Mouse (Mus musculus) heart, adult 11 months (tissue): ENCODE results near the gene Aff4.
"Not testable (repeated sequence)": the region's sequence is repeated elsewhere in the genome, so short reads cannot be mapped to it uniquely, and the experiment has no call there.

ENCODE experiments used
- DNase-seq: peaks from one replicate; pipeline ENCODE4 v3.0.0; 2022

Gene Aff4

DNA sequence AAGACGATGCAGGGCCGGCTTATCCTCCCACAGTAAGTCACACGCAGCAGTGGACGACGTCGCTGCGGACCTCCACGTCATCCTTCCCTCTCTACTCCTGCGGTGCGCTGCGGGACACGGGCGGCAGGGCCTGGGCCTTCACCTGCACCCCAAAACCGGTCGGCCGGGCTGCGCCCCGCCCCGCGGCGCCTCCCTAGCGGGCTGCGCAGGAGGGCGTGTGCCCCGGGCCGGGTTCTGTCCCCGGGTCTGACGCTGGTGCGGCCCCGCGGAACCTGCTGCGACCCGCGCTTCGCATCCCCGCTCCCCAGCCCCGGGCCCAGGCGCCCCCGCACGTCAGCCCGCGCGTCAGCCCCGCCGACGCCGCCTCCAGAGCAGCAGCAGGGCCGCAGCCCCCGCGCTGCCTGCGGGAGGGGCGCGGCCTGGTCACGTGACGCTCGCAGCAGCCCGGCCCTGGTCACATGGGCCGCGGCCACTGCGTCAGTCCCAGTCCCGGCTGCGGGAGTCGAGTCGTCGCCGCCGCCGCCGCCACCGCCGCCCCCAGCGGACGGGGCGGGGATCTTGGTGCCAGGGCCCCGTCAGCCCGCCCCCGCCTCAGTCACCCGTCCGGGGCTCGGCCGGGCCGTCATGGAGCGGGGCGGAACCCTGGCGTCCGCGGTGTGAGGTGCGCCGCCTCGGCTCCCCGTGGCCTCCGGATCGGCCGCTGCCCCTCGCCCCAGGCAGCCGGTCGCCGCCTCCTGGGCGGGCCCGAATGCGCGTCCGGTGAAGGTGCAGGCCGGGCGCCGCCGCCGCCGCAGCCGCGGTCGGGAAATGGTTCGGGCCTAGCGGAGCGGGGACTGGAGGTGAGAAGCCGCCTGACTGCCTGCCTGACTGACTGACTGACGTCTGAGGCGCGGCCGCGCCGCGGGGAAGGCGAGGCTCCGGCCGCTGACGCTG, at the start of gene Aff4:
Gene Aff4 (plus strand): TSS at position 543 of the 933 bp plus-strand sequence.
- DNase-seq: peak; percentile 99

DNA sequence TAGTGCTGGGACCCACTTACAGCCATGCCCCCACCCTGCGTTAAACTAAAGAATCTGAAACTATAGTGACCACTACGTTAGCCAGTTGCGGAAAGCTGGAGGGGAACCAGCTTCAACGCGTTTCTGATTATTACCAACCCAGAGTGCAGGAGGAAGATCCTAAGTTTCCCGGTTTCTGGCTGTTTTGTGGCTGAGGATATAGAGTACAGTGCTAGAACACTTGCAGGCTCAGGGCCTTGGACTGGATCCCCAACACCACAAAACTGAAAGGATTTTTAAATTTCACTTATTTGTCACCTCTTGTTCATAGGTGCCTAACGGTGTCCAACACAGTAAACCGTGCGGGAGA, 49.5 kb upstream of the Aff4 start:
- DNase-seq: no peak

DNA sequence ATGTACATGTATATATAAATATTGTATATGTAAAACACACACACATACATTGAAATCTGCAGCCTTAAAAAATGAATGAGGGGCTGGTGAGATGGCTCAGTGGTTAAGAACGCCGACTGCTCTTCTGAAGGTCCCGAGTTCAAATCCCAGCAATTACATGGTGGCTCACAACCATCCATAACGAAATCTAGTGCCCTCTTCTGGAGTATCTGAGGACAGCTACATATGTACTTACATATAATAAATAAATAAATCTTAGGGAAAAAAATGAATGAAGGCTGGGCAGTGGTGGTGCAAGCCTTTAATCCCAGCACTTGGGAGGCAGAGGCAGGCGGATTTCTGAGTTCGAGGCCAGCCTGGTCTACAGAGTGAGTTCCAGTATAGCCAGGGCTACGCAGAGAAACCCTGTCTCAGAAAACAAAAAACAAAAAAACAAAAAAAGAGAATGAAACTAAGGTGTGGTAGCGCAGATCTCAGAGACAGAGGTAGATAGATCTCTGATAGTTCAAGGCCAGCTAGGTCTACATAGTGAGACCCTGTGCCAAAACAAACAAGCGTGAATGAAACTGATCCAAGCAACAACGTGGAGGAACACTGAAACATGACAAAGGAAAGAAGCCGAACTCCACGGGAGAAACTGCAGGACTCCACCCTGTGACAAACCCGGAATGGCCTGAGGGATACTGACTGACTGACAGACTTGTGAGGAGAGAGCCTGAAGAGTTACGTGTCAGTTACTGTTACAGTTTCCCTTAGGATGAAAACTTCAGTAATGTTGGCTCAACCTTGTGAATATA, 46.4 kb upstream of the Aff4 start:
- no peak for DNase-seq

DNA sequence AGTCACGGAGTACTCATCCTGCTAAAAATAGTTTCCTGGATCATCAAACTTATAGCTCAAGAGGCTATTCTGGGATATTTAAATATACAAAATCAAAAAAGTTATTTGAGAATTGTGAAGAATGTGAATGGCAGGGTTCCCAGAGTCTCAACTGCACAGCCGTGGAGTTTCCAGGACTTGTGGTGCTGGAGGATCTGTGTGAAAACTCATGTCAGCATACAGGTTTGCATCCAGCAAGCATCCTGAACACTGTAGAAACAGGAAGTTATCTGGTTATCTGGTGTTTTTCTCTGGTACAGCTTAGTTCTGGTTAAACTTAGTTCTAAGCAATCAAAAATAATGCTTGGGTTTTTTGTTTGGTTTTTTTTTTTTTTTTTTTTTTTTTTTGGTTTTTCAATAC, 43.7 kb upstream of the Aff4 start:
- DNase-seq: no peak

DNA sequence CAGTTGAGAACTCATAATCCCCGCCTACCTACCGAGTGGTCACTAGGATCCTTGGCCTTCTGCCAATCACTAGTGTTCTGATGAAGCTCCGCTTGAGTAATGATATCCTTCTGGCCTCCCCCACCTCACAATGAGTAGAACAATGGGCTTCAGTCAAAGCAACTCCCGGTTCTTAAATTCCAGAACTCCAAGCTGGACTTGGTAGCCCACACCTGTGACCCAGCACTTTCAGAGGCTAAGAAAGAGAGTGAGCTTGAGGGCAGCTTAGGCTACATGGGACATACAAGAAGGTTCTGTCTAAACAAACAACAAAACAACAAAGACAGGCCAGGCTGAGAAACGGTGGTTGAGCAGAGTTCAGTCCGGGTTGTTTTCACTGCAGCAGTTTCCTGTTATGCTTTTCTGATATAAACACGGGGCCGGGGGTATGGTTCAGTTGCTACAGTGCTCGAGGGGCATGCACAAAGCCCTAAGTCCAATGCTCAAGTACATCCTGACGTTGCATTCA, 43.0 kb upstream of the Aff4 start:
- peak; percentile 93 for DNase-seq

DNA sequence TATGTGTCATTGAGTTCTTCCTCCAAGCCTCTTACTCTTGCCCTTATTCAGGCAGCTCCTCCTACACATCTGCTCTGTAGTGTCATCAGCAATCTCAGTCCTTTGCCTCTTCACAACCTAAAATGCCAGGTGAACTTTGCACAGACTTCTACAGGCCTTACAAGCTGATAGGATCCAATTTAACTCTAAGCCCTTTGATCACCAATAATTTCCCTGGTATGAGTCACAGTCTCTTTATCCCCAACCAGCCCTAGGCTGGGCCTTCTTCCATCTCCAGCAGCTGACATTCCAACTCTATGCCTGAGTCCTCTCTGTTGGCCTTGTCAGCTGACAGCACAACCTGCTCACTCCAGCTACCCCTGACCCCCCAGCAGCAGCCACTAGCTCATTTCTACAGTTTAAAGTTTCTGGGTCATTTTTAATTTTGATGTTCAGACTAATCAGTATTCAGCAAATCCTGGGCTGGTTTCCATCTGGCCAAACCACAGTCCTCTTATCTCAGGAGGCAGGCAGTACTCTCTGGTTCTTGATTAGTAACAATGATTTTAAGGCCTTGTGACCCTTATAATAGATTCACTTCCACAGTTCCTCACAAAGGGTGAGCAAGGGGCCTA, 42.3 kb upstream of the Aff4 start:
- DNase-seq: peak; percentile 98

DNA sequence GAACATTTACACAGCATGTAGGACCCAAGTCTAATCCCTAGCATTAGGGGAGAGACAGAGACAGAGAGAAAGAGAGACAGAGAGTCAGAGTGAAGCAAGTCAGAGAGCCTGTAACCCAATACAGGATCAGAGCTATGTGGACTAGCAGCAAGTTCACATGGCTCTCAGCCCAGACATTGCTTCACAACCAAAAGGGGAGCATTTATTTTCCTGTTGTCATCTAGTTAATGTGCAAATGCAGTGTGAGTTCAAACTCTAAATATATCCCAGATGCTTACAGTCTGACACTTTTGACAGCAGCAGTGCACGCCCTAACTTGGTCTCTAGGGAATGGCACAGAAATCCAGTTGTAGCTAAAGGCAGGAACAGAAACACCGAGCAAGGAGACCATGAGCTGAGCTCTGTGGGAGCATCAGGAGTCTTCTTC, 41.7 kb upstream of the Aff4 start:
- peak; percentile 99 for DNase-seq

DNA sequence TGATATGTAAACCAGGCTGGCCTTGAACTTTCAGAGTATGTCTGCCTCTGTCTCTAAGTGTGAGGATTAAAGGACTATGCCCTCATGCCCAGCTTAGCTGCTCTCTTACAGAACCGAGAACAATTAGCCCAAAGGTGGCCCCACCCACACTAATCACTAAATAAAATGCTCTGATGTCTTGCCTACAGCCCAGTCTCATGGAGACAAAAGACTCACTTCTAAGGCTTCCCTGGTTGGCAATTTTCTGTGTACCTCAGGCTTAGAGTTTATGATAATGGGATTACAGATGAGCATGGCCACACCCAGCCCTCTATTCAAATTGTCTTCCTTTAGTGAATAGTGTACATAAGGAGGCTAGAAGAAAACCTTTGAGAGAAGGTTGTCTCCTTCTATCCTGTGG, 39.2 kb upstream of the Aff4 start:
- no peak for DNase-seq

DNA sequence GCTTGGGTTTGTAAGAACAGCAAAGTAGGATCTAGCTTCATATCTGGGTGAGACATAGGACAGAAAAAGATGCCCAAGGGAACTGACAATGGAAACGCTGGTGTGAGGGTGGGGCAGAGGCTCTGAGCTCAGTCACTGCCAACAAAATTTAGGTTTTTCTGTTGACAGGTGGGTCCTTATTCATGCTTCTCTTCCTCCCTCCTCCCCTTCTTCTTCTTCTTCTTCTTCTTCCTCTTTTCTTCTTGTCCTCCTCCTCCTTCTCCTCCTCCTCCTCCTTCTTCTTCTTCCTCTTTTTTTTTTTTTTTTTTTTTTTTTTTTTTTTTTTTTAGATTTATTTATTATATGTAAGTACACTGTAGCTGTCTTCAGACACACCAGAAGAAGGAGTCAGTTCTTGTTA, 37.8 kb upstream of the Aff4 start:
- DNase-seq: not testable (repeated sequence)

DNA sequence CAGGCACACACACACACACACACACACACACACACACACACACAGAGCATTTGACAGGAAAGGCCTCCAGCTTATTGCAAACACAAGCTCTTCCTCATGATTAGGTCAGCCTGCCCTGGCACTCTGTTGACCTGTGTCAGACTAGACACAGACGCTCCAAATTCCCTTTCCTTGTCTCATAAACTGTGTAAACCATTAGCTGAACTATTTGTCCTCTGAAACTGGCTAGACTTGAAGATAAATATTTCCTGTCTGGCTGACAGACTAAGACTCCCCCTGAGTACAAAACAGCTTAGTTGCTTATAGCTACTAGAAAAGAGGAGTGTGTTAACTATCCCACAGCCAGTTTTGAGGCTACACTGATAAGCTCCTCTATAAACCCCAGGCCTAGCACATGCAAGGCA, 35.9 kb upstream of the Aff4 start:
- DNase-seq: peak; percentile 90

DNA sequence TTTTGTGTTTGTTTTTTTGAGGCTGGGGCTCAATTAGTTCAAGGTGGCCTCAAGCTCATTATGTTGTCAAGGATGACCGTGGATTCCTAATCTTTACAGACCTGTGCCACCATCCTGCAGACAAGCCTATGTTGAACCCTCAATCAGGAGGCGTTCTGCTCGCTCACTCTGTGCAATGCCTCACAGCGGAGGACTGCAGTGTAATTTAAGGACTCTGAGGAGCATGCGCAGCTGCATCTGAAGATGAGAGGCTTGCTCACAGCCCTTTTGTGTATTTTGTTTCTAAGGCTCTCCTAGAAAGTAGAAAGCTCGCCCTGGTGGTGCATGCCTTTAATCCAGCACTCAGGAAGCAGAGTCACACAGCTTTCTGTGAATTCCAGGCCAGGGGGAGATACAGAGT, 33.6 kb upstream of the Aff4 start:
- DNase-seq: peak; percentile 45

DNA sequence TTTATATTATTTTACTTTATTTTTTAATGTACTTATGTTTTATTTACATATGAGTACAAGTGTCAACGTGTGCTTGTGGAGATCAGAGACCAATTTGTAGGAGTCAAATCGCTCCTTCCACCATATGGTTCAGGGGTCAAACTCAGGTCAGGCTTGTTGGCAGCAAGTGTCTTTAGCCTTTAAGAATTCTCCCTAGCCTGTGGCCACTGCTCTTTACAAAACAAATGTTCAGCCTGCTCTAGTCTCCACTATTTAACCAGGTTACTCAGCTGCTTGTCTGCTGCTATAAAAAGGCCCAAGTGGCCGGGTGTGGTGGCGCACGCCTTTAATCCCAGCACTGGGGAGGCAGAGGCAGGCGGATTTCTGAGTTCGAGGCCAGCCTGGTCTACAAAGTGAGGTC, 32.6 kb upstream of the Aff4 start:
- DNase-seq: no peak

DNA sequence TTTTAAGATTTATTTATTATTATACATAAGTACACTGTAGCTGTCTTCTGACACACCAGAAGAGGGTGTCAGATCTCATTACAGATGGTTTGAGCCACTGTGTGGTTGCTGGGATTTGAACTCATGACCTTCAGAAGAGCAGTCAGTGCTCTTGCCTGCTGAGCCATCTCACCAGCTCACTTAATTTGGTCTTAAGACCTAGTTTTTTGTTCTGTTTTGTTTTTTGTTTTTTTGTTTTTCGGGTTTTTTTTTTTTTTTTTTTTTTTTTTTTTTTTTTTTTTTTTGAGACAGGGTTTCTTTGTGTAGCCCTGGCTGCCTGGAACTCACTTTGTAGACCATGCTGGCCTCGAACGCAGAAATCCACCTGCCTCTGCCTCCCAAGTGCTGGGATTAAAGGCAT, 32.1 kb upstream of the Aff4 start:
- not testable (repeated sequence) for DNase-seq

DNA sequence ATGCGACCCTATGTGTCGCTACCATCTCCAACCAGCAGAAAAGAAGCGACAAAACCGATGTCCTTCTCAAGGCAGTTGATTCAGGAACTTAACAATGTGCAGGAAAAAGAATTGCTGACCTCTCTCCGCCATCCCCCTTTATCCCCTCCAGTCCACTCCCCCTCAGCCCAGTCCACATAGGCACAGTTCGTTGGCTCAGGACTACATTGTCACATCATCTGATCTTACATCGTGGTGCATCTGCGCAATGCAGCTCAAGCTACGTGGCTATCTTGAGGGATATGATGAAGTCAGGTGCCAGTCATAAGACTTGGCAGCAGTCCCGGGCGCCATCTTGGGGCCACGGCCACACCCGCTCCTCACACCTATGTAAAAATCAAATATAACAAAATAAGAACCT, 30.8 kb upstream of the Aff4 start:
- DNase-seq: not testable (repeated sequence)

DNA sequence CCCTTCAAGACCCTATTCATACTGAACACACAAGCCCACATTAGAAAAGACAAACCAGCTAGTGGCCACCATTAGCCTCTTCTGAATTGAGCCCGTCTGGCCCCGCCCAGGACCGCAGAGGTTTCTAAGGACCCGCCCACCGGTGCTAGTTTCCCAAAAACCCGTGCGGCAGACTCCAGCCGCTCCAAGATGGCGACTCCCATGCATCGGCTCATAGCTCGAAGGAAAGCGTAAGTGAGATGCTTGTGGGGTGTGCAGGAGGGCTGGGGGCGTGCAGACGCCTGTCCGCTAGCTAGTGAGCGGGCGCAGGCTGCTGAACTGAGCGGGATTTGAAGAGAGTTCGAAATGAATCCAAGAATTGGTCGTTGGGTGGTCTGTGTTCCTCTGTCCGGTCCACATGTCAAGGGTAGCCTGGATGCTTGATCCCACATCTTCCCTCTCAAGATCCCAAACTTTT, 26.1 kb upstream of the Aff4 start, which contains the start of gene Zcchc10:
Gene Zcchc10 (plus strand): TSS at position 168 of the 457 bp plus-strand sequence.
- DNase-seq: peak; percentile 98

DNA sequence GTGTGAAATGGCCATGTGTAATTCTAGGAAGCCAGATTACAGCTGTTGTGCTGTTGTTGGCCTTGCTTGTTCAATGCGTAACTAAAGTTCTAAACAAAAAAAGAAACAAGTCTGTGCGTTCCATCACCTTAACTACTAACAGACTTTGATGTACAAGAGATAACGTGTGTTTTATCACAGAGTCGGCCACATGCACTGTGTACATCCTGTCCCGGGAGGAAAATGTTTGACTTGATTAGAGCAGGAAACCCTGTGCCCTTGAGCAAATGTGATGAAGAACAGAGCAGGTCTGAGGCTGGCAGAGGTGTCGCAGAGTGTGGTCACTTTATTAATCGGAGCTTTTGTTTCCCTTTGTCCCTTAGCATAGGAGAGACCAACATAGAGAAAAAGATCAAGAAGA, 20.3 kb upstream of the Aff4 start:
- peak; percentile 62 for DNase-seq

DNA sequence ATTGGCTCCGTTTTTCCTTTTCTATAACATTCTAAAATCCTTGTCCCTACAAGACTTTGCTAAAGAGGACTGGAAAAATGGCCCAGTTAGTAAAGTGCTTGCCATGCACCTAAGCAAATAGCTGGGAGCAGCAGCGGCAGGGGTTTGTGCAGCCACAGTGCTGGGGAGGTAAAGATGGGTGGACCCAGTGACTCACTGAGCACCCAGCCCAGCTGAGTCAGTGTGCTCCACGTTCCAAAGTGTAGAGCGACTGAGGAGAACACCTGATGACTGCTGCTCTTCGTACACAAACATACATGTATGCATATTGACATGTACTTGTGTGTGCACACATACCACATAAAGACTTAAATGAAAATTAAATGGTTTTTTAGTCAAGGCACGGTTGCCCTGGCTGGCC, 19.5 kb upstream of the Aff4 start:
- DNase-seq: peak; percentile 49

DNA sequence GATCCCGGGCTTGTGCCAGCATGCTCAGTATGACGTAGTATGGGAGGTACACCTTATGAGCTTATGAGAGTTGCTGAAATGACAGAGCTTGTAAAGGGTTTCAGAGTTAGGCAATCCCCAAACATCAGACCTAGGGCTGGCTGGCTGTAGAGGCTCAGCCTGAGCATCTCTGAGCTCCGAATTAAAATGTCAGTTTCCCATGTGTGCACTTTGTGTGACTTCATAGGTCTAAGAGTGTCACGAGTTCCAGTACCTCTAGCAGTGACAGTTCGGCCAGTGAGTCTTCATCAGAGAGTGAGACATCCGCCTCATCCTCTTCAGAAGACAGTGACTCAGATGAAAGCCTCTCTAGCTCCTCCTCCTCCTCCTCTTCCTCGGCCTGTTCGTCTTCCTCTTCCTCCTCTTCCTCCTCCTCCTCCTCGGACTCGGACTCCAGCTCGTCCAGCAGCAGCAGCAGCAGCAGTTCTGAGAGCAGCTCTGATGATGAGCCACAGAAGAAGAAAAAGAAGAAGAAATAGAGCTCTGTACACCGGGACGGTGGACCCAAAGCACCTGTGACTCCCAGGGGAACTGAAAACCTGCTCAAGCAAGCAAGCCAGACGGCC, 18.5 kb upstream of the Aff4 start:
- DNase-seq: peak; percentile 79

DNA sequence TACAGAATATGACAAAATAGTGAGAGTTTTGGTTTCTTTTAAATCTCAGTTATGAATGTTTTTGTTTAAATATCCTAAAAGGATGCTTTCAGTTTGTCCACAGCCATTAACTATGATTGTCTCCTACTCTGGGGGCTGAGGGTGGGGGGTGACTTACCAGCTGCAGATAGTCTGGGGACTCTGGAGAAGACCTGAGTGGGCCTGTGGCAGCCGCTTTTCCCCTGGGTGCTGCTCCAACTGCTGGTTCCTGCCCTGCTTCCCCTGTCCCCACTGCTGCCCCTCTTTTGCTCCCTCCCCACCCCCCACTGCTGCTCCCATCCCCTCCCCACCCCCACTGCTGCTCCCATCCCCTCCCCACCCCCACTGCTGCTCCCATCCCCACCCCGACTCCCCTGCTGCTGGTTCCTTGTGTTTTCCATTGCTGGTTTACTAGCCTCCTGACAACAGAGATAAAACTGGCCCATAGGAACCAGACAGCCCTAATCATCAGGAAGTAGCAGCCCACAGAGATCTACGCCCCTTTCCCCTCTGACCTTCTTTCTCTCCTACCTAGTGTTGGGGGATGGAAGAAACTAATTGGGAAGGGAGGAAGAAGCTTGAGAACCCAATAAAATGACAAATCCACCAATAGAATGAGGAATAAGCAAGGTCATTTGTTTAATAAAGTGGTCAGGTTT, 15.0 kb upstream of the Aff4 start:
- DNase-seq: peak; percentile 76

DNA sequence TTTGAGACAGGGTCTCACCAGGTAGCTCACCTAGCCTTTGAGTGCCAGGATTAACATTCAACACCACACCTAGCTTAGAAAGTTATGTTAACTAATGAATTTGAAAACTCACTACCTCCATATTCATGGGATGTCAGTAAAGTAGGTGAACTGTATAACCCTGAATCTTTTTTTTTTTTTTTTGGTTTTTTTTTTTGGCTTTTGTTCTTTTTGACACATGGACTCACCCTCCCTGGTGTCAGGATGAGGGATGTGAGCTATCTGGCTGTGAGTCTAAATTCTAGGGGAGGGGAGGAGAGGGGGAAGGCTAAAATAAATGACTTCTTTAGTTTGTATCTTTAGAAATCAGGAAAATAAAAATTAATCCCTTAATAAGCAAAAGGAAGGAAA, 14.5 kb upstream of the Aff4 start:
- no peak for DNase-seq

DNA sequence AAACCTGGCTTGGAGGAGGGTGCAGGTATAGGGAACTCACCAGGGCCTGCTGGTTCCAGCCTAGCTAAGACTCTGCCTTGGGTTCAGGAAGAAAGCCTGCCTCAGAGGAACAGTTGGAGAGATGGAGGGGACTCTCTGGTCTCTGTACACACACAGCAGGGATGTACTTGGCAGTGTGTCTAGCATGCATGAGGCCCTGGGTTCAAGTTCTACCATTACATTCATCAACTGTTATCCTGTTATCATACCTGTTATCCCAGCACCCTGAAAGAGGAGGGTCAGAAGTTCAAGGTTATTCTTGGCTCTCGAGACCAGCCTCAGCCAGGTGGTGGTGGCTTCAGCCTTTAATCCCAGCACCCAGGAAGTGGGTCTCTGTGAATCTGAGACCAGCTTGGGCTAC, 13.7 kb upstream of the Aff4 start:
- DNase-seq: peak; percentile 80

DNA sequence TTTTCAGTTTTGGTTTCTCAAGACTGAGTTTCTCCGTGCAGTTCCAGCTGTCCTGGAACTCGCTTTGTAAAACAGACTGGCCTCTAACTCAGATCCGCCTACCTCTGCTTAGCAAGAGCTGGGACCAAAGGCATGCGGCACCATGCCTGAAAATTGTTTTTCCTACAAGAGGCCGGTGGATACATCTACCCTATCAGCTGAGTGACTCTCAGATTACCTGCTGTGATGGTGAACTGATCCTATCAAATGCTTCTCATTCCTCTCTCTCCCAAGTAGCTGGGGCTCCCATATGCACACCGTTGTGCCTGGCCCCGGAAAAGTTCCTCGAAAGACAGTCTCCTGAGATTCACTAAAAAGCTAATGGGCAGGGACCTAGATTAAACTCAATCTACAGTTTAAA, 12.9 kb upstream of the Aff4 start:
- peak; percentile 29 for DNase-seq
